Mouse (Mus musculus) gastrocnemius, adult 18-20 months (tissue): ENCODE data around the gene Kif19a. TPM values are rescaled to one million over a fixed set of nuclear protein-coding genes. Genes with fewer than 3 reads are reported as not detected.

ENCODE experiments used
- DNase-seq: peaks from one replicate; pipeline ENCODE4 v3.0.0; 2021; ENCODE audit warnings: low spot score
- total RNA-seq, 2 experiments: library from RNA; stranded (reverse); gene quantifications; 2 replicates each; pipeline ENCODE4 v1.2.3; 2021

Kif19a gene
- total RNA-seq, 2 experiments from 2014 or later, result 0.57 to 1.1 TPM

- no peak for DNase-seq
These were observed 14.9 kb downstream of the Kif19a start for GRCm38 (mm10) chr11:114780076-114780475.

DNA sequence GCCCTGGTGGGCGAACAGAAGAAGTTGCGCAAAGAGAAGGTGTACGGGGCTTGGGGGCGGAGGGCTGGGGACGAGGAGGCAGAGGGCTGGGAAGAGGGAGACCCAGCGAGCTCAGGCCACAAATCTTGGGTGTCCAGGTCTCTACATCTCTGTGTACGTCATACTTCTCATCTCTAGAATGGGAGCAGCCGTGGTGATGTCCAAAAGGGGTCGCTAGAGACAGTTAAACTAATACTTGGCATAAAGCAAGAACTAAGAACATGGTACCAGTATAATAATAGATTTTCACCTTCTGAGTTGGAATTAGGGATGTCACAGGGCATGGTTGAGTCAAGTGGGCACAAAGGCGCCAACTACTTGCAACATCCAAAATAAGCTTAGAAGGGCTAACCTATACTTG lies 20.7 kb downstream of the Kif19a start:
- DNase-seq, result no peak

GRCm38 (mm10) chr11:114786326-114786725 lies 21.1 kb downstream of the Kif19a start:
- DNase-seq, result no peak

- DNase-seq, result no peak
These were observed 22.4 kb downstream of the Kif19a start for GRCm38 (mm10) chr11:114787611-114788010.

DNA sequence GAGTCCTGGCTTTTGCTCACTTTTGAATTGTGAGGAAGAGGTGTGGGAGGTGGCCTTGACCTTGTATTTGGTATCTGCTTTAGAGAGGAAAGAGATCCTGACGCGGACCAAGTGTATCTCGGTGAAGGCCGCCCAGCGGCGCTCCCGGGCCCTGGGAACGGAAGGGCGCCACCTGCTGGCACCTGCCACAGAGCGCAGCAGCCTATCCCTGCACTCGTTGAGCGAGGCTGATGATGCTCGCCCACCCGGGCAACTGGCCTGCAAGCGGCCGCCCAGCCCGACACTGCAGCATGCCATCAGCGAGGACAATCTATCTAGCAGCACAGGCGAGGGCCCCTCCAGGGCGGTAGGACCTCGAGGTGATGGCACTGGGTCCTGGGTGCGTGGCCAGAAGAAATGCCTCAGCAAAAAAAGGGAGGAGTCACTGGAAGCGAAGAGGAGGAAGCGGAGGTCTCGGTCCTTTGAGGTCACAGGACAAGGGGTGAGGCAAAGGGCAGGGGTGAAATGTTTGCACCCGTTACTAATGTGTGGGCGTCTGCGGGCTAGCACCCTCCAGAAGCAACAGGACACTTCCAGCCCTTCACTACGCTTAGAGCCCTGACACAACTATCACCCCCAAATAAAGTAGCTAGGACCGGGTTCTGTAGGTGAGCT lies 24.0 kb downstream of the Kif19a start:
- DNase-seq, result peak; percentile 80

DNA sequence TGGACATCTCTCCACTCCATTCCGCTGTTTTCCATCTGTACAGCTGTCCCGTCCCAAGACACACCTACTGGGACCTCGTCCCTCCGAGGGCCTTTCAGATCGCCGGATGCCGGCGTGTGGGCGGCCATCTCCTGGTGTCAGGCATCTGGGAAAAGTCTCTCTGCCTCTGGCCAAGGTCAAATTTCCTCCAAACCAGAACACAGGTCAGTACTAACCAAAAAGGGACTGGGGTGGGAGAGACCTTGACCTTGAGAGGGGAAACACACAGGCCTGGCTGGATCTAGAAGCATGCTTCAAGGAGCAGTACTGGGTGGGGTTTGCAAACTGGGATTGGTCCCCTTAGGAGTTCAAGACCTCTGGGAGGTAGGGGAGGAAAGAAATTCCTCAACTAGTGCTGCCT lies 24.5 kb downstream of the Kif19a start:
- no peak for DNase-seq

- DNase-seq, result no peak
These were observed 25.0 kb downstream of the Kif19a start for GRCm38 (mm10) chr11:114790171-114790570.

GRCm38 (mm10) chr11:114790841-114791240 lies 25.7 kb downstream of the Kif19a start:
- DNase-seq, result no peak

DNA sequence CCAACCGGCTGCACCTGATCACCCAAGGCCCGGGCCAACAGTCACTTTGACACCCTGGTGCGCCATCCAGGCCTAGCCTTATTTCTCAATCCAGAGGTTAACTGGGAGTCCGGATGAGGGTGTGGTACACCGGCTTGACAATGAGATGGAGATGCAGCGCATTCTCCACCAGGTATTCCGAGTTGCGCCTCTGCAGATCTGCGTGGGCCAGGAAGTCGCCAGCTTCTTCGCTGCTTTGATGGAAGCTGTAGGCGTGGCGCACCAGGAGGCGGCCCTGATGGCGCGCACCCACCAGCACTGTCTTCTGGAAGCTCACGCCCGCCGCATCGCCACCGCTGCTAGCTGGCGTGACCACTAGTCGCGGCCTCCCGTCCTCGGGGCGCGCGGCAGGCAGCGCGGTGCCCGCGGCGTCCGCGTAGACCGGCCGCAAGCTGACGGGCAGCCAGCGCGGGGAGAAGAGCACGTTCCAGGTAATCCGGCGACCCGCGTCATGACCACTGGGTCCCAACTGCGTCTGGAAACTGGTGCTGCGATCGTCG lies 26.2 kb downstream of the Kif19a start:
- no peak for DNase-seq

DNA sequence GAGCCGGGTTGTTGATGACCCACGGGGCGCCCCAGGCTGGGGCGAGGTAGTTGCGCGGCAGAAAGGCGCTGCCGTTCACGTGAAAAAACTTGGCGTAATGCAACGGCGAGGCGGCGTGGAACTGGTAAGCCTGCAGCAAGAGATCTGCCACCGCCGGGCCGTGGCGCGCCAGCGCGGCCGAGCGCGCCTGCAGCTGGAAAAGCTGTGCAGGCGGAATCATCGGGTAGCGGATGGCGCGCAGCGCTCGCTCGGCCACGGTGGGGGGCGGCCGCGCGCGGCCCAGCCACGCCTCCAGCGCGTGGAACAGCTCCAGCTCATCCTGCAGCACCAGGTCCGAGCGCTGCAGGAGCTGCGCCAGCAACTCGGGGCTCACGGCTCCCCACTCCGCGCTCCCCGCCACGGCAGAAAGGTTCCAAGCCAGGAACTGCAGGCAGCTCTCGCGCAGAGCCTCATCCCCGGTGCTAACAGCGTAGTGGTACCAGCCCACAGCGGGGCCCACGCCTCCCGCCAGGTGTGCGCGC lies 26.8 kb downstream of the Kif19a start:
- DNase-seq, result no peak

DNA sequence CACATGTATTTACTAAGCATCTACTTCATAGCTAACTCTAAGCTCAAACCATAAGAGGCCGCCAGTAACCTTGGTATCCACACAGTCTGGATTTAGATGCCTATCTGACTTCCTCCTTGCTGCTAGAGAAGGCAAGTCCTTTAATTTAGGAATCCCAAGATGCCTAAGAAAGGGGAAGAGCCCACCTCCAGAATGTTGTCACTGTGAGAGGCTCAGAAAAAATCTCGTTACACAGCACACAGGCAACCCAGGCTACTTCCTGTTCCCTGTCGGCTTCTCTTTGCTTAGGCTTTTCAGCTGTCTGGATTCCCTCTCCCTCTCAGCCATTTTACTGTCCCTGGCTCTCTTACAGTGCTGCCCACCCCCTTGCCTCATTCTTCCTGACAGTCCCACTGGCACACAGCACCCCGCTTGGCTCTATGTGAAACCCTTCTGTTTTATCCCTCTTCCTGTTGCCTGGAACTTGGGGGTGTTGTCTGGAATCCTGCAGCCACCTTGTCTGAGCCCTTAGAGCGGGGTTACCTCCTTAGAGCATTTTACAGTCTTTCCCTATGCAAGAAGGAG lies 27.8 kb downstream of the Kif19a start:
- no peak for DNase-seq

DNA sequence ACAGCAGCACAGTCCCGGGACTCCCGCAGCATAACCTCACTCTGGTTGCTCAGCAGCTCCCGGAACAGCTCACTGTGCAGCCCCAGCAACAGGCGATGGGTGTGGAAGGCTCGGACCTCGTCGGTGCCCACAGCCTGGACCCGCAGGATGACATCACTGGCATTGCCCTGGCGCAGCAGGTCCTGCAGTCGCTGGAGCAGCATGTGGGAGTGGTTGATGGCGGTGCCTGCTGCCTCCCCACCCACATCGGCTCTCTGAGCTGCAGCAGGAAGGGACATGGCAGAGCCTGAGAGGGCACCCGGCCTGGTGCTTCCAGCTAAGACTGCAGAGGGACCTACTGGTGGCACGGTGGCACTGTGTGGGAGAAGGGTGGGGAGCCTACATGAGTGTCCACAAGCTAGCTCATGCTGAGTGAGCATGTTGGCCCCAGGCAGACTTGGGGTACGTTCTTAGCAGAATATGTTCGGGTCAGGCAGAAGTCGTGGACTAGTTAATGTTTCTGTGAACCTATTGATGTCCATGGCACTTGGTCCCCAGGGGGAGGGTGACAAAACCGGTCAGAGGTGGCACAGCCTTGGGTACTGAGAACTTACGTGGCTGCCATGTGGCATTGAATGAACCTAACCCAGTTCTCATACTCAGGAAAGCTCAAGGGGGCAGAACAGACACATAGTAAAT lies 28.8 kb downstream of the Kif19a start:
- no peak for DNase-seq

DNA sequence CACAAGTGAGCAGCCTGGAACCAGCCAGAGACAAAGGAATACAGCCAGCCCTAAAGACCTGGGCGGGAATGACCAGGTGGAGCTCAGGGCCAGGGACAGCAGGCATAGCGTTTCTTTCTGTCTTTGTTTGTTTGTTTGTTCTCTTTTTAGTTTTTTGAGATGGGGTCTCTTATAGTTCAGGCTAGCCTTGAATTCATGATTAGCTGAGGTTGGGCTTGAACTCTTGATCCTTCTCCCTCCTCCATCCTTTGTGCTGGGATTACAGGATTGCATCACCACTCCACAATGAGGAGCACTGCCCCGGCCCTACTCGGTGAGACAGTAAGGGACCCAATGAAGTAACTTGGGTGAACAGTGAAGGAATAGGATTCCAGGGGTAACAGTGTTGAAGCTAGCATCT lies 29.5 kb downstream of the Kif19a start:
- DNase-seq, result no peak

DNA sequence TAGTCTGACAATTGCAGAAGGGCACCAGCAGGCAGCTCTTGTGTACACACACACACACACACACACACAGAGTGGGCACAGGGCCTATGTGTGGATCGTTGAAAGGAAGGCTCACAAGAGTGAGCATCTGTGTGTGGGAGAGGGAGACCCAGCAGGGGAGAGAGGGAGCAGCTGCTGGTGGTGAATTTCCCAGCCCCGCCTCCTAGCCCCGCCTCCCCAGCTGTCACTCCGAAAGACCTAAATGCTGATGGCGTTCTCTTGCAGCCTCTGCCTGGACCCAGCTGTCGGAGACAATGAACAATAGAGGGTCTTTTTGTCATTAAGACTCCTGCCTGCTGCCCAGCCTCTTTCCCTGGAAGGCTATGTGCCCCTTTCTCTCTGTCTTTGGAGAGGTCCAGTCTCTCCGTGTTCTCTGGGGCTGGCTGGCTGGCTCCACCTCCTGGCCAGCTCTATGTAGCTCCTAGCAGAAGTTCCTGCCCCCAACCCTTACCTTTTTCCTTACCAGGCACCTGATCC lies 30.1 kb downstream of the Kif19a start:
- DNase-seq, result no peak

DNA sequence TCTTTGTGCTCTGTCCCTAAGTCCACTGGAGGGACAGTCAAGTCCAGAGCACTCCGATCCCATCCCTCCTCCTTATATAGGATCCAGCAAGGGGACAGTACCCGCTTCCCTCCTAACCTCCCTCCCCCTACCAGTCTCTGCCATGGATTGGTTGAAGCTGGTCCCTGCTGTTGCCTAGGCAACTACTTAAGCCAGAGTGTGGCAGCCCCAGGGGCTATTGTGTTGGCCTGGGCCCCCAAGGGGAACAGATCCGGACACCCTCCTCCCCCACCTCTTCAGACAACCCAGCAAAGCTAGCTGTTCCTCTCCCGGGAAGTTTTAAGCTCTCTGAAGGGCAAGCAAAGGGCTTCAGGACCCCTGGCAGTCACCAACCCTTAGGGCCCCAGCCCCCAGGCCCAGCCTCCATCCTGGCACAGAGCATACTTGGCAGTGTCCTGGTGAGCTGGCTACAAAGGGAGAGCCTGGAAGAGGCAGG lies 30.7 kb downstream of the Kif19a start, which contains the start of gene Btbd17:
Gene Btbd17 (minus strand): TSS at position 98 of the 475 bp plus-strand sequence.
- DNase-seq, result no peak

- DNase-seq, result no peak
These were observed 32.0 kb downstream of the Kif19a start for GRCm38 (mm10) chr11:114797176-114797575.

DNA sequence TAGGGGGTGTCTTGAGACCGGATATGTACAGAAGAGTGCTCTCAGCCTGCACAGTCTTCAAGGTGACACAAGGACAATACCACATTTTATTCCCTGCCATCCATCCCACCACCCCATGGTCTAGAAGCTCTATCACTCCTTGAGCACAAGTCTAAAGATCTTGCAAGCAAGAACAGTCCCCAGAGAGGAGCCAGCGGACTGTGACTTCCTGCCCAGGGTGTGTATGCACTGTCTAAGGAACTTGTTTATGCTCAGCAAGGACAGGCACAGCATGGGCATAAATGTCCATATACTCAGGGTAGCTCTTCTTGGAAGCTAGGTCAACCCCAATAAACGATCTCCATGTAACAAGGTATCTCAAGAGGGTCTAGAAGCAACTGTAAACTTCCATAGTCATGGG lies 32.8 kb downstream of the Kif19a start:
- no peak for DNase-seq

DNA sequence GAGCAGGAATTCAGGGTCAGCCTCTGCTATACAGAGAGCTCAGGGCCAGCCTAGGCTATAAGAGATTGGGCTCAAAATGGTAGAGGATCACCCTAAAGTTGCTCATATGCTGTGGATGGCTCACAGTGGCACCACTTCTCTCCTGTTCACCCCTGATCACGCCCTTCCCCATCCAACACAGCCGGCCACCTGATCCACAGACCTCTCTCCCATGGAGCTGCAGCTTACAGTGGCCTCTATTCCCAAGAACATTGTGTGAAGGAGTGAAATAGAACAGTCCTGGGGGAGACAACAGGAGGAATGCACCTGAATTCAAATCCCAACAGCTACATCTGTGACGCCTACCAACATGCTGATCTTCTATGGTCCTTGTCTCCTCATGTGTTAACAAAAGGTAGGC lies 33.4 kb downstream of the Kif19a start, which contains the start of gene Gpr142:
Gene Gpr142 (plus strand): TSS at position 301 of the 400 bp plus-strand sequence.
- DNase-seq, result no peak

DNA sequence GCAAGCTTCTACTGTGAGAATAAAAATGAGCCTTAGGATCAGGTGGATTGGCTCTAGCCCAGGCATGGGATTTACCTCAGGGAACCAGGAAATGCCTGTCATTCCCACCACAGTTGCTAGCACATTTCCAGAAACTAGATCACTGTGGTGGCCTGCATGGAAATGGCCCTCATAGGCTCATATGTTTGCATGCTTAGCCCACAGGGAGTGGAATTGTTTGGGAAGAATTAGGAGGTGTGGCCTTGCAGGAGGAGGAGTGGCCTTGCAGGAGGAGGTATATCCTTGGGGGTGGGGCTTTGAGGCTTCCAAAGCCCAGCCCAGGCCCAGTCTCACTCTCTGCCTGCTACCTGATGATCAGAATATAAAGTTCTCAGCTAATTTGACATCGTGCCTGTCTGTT lies 36.7 kb downstream of the Kif19a start:
- DNase-seq, result no peak

GRCm38 (mm10) chr11:114802540-114803267 lies 37.5 kb downstream of the Kif19a start:
- DNase-seq, result no peak

- DNase-seq, result no peak
These were observed 38.8 kb downstream of the Kif19a start for GRCm38 (mm10) chr11:114803990-114804389.
